Mouse (Mus musculus) thymus, adult 2 months (tissue): ENCODE data around the gene Eif4enif1.

ENCODE experiments used
- CTCF ChIP-seq: fragments of 200-500 bp; IDR thresholded peaks from 2 replicates; pipeline ENCODE4 v1.5.1; 2012; ENCODE audit warnings: mild to moderate bottlenecking, control low read depth, low read length, moderate library complexity, borderline replicate concordance; ENCODE audit not compliant: control insufficient read depth, poor library complexity, insufficient read depth; ENCODE audit errors: extremely low read depth
- POLR2A ChIP-seq: fragments of 200-500 bp; IDR thresholded peaks from 2 replicates; pipeline ENCODE4 v1.6.1; 2012; ENCODE audit warnings: mild to moderate bottlenecking, low read length, control low read depth, moderate library complexity; ENCODE audit not compliant: control insufficient read depth, poor library complexity, insufficient read depth; ENCODE audit errors: extremely low read depth

DNA sequence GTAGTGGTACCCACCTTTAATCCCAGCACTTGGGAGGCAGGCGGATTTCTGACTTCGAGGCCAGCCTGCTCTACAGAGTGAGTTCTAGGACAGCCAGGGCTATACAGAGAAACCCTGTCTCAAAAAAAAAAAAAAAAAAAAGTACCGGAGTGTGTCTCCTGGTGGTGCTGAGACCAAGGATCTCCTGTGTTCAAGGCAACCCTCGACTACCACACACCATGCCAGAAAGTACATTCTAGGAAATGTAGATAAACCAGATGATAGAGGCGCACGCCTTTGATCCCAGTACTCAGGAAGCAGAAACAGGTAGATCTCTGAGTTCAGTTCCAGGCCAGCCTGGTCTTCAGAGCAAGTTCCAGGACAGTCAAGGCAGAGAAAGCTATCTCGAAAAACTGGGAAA is 64.9 kb downstream of the Eif4enif1 start:
- TF ChIP-seq POLR2A (no peak), CTCF (no peak)
